ENCODE assay signal across 19 mouse cellular contexts in genomic region chr8:88618612-88619011, GRCm38 (mm10). TPM values are rescaled to one million over a fixed set of nuclear protein-coding genes. Genes with fewer than 3 reads are reported as not detected.
DNase-seq lines count a peak whose midpoint lies in the region; ATAC-seq lines count a peak whose summit lies in the region.
"Had no signal": no experiment of that assay in that cellular context is flagged by ENCODE, and none has a peak within 500 bp of the region (broad histone marks: within the 10 kb centered on the region; RNA-seq: fewer than 3 reads in every experiment).

No protein-coding gene starts in this region.

- H3K27ac ChIP-seq in embryonic facial prominence, embryonic 10.5 days (replicated peaks): peak overlapping the region; percentile 48; the same call in 1 of the 2 replicates
- no peak overlapping the region for H3K27ac ChIP-seq in forebrain, embryonic 10.5 days
- H3K27ac ChIP-seq: embryonic facial prominence, embryonic 12.5 days; forebrain, embryonic 12.5 days; heart, adult 2 months; hindbrain, embryonic 13.5 days; hindbrain, postnatal 0 days; intestine, embryonic 15.5 days had no signal

- H3K4me1 ChIP-seq in embryonic facial prominence, embryonic 10.5 days: peaks cover 8% of the 10 kb centered on the region; the same call in 1 of the 2 replicates
- H3K4me1 ChIP-seq in forebrain, embryonic 10.5 days: peaks cover 3% of the 10 kb centered on the region; the same call in 1 of the 2 replicates
- H3K4me1 ChIP-seq: embryonic facial prominence, embryonic 12.5 days; heart, embryonic 12.5 days; intestine, embryonic 15.5 days had no signal

- H3K9me3 ChIP-seq in embryonic facial prominence, embryonic 10.5 days: no peaks in the 10 kb centered on the region
- no peaks in the 10 kb centered on the region for H3K9me3 ChIP-seq in forebrain, embryonic 10.5 days
- H3K9me3 ChIP-seq: embryonic facial prominence, embryonic 12.5 days; forebrain, embryonic 12.5 days; heart, embryonic 12.5 days; hindbrain, embryonic 13.5 days; intestine, embryonic 15.5 days had no signal

- H3K36me3 ChIP-seq in embryonic facial prominence, embryonic 10.5 days (replicated peaks): no peaks in the 10 kb centered on the region
- H3K36me3 ChIP-seq in forebrain, embryonic 10.5 days (replicated peaks): no peaks in the 10 kb centered on the region
- H3K36me3 ChIP-seq: embryonic facial prominence, embryonic 12.5 days; forebrain, embryonic 12.5 days; heart, embryonic 12.5 days; hindbrain, embryonic 13.5 days; intestine, embryonic 15.5 days had no signal

- peaks cover 52% of the 10 kb centered on the region for H3K27me3 ChIP-seq in embryonic facial prominence, embryonic 10.5 days (replicated peaks; ENCODE audit: low read depth, poor library complexity, severe bottlenecking)
- peaks cover 36% of the 10 kb centered on the region for H3K27me3 ChIP-seq in forebrain, embryonic 10.5 days (ENCODE audit: poor library complexity, severe bottlenecking)
- H3K27me3 ChIP-seq: embryonic facial prominence, embryonic 12.5 days had no signal

- peak; percentile 45 for DNase-seq in CD4-positive helper T cell, adult 2 months (ENCODE audit: low read depth, low spot score)
- no peak for DNase-seq in embryonic facial prominence, embryonic 10.5 days (ENCODE audit: low spot score)
- DNase-seq in forebrain, embryonic 10.5 days (ENCODE audit: extremely low spot score, low spot score): no peak
- no peak for DNase-seq in cerebellum, postnatal 36 days
- DNase-seq: adrenal gland, postnatal 10 days; cerebellum, adult 11-12 months; cerebellum, adult 9-10 months; embryo, embryonic 11 days; gastrocnemius, postnatal 10 days; heart, adult 2 months had no signal

- peak; percentile 63 for ATAC-seq in megakaryocyte, adult 5-6 weeks (ENCODE audit: poor library complexity, severe bottlenecking)
- no peak for ATAC-seq in megakaryocyte-erythroid progenitor cell, adult 5-6 weeks (replicated peaks; ENCODE audit: low FRiP score, low TSS enrichment, poor library complexity, severe bottlenecking)
- ATAC-seq: forebrain, embryonic 16.5 days; hindbrain, postnatal 0 days; intestine, embryonic 15.5 days had no signal

- 86% methylated on average over 5 of the region's 5 CpGs for WGBS in embryonic facial prominence, embryonic 10.5 days
- WGBS in forebrain, embryonic 10.5 days: 85% methylated on average over 5 of the region's 5 CpGs

- H3K4me3 ChIP-seq in embryonic facial prominence, embryonic 10.5 days: no peak overlapping the region
- H3K4me3 ChIP-seq in forebrain, embryonic 10.5 days: no peak overlapping the region
- H3K4me3 ChIP-seq: embryonic facial prominence, embryonic 12.5 days; forebrain, embryonic 12.5 days; heart, adult 2 months; heart, embryonic 12.5 days; hindbrain, embryonic 13.5 days; intestine, embryonic 15.5 days had no signal

RNA-seq across cellular contexts. Expression of gene Snx20, which starts 17.3 kb away (rescaled TPM):
- polyA plus RNA-seq in embryonic facial prominence, embryonic 10.5 days (2016; fragmentation: Nextera tagmentation; extraction: Ambion mirVana): 0.65 and 0.73 TPM in 2 replicates
- total RNA-seq in megakaryocyte, adult 5-6 weeks (2015): 60.5 and 64.6 TPM in 2 replicates
- 71.3 and 73.0 TPM in 2 replicates for total RNA-seq in megakaryocyte, adult 5-6 weeks (2017)
- 0.47 and 1.0 TPM in 2 replicates for polyA plus RNA-seq in forebrain, embryonic 10.5 days (2016; fragmentation: Nextera tagmentation; extraction: Ambion mirVana)
- total RNA-seq in megakaryocyte-erythroid progenitor cell, adult 5-6 weeks (2014; fragmentation: Nextera tagmentation): 3.8 and 6.0 TPM in 2 replicates
- total RNA-seq in megakaryocyte-erythroid progenitor cell, adult 5-6 weeks (2017): 3.6 and 14.5 TPM in 2 replicates

RNA-seq across cellular contexts. Expression of gene Nod2, which starts 28.5 kb away (rescaled TPM):
- 0.12 and 0.19 TPM in 2 replicates for polyA plus RNA-seq in embryonic facial prominence, embryonic 10.5 days (2016; fragmentation: Nextera tagmentation; extraction: Ambion mirVana)
- total RNA-seq in megakaryocyte, adult 5-6 weeks (2015): 3.8 and 4.0 TPM in 2 replicates
- total RNA-seq in megakaryocyte, adult 5-6 weeks (2017): 2.5 and 4.0 TPM in 2 replicates
- polyA plus RNA-seq in forebrain, embryonic 10.5 days (2016; fragmentation: Nextera tagmentation; extraction: Ambion mirVana): 0.07 and 0.20 TPM in 2 replicates
- not detected in 2 replicates for total RNA-seq in megakaryocyte-erythroid progenitor cell, adult 5-6 weeks (2014; fragmentation: Nextera tagmentation)
- total RNA-seq in megakaryocyte-erythroid progenitor cell, adult 5-6 weeks (2017): 0.19 TPM in 1 of 2 replicates, not detected in the other
